In the genomic region with DNA sequence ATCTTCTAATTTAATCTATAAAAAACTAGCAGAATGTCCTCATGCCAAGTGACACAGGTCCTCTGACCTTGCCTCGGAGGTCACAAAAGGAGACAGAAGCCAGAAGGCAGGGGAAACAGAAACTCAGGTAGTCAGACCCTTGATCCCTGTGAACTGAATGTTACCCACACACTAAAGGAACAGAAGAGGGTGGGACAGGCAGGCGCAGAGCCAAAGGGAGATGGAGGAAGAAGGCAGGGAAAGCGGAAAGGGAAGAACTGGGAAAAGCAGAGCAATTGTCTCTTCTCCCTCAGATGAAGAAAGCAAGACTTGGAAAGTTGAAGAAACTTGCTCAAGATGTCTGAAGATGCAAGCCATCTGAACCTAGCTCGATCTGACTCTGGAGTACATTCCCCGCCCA, we compare ENCODE assay signal across 13 mouse cellular contexts.
"Had no signal": no experiment of that assay in that cellular context is flagged by ENCODE, and none has a peak within 500 bp of the region (broad histone marks: within the 10 kb centered on the region; RNA-seq: fewer than 3 reads in every experiment).

No protein-coding gene starts in this region.

- H3K9me3 ChIP-seq: kidney, embryonic 15.5 days; liver, embryonic 13.5 days had no signal

- H3K4me2 ChIP-seq: kidney, embryonic 15.5 days; liver, embryonic 13.5 days; lung, embryonic 14.5 days; midbrain, embryonic 11.5 days had no signal

- H3K9ac ChIP-seq: kidney, embryonic 15.5 days; liver, embryonic 13.5 days; lung, embryonic 14.5 days had no signal

- H3K27ac ChIP-seq: kidney, embryonic 15.5 days; left cerebral cortex, adult 2 months; liver, embryonic 13.5 days had no signal

- H3K36me3 ChIP-seq: kidney, embryonic 15.5 days; liver, embryonic 13.5 days had no signal

- ATAC-seq: lung, postnatal 0 days had no signal

- DNase-seq: kidney, postnatal 10 days; kidney, postnatal 36 days; layer of hippocampus, postnatal 36 days; liver, embryonic 13.5 days; lung, embryonic 14.5 days; lung, postnatal 36 days; midbrain, embryonic 14.5 days; thymus, adult 18-20 months; thymus, postnatal 36 days had no signal

- H3K27me3 ChIP-seq: kidney, embryonic 15.5 days; liver, embryonic 13.5 days had no signal

- H3K4me3 ChIP-seq: kidney, embryonic 15.5 days; left cerebral cortex, adult 2 months; liver, embryonic 13.5 days had no signal

- H3K4me1 ChIP-seq: liver, embryonic 13.5 days had no signal
